Mouse (Mus musculus): ENCODE data around the gene Dglucy.

- TF ChIP-seq GATA1 (IDR thresholded peaks at IDR 0.05; ENCODE audit: low read length) (no peak), TAL1 (IDR thresholded peaks at IDR 0.05; ENCODE audit: low read length) (no peak)
Observed at GRCm38 (mm10) chr12:100849421-100850138, 70.7 kb downstream of the Dglucy start.

All from erythroblast, embryonic 14.5 days (primary cell).